In genomic region chr14:116206977-116207376, GRCm38 (mm10) we compare ENCODE assay signal across 9 mouse cellular contexts.
A peak's percentile ranks its signal among the peaks of the same experiment; 100 is the strongest.
DNase-seq lines count a peak whose midpoint lies in the region; TF ChIP-seq lines count a peak whose summit lies in the region.
"Had no signal": no experiment of that assay in that cellular context is flagged by ENCODE, and none has a peak within 500 bp of the region (broad histone marks: within the 10 kb centered on the region; RNA-seq: fewer than 3 reads in every experiment).

No protein-coding gene starts in this region.

- peak; percentile 23; the same call in 1 of the 2 replicates for TF ChIP-seq CTCF in testis, adult 2 months (IDR thresholded peaks at IDR 0.05; ENCODE audit: control insufficient read depth, insufficient read depth, insufficient replicate concordance, low read depth, low read length)

- H3K4me1 ChIP-seq in limb, embryonic 10.5 days, result peaks cover 20% of the 10 kb centered on the region
- no peaks in the 10 kb centered on the region for H3K4me1 ChIP-seq in testis, adult 2 months (ENCODE audit: control insufficient read depth, insufficient read depth, low read length)

- no peaks in the 10 kb centered on the region for H3K27me3 ChIP-seq in limb, embryonic 10.5 days (ENCODE audit: low read depth, poor library complexity, severe bottlenecking)
- H3K27me3 ChIP-seq in testis, adult 2 months (ENCODE audit: control insufficient read depth, insufficient read depth, low read length), result no peaks in the 10 kb centered on the region

- peak; percentile 7 for DNase-seq in gastrocnemius, postnatal 10 days
- no peak for DNase-seq in gastrocnemius, postnatal 36 days
- peak; percentile 8 for DNase-seq in right cerebral cortex, postnatal 14 days
- DNase-seq in right cerebral cortex, postnatal 36 days (ENCODE audit: low spot score in 2 of 2), result no peak
- peak; percentile 48 for DNase-seq in embryo, embryonic 9.5 days (ENCODE audit: extremely low spot score)
- peak; percentile 43 for DNase-seq in limb, embryonic 10.5 days (ENCODE audit: low spot score)
- DNase-seq in layer of hippocampus, postnatal 14 days (ENCODE audit: low spot score in 2 of 2), result no peak

- no peak overlapping the region for H3K27ac ChIP-seq in limb, embryonic 10.5 days
- H3K27ac ChIP-seq in testis, adult 2 months (ENCODE audit: control insufficient read depth, insufficient read depth, low read depth, low read length), result no peak overlapping the region

- no peak overlapping the region for H3K4me3 ChIP-seq in limb, embryonic 10.5 days
- no peak overlapping the region for H3K4me3 ChIP-seq in testis, adult 2 months (ENCODE audit: control insufficient read depth, low read depth, low read length)
- H3K4me3 ChIP-seq: myocyte had no signal

- no peaks in the 10 kb centered on the region for H3K36me3 ChIP-seq in limb, embryonic 10.5 days
- H3K36me3 ChIP-seq in testis, adult 2 months (ENCODE audit: control insufficient read depth, insufficient read depth, low read length), result no peaks in the 10 kb centered on the region

- no peak for TF ChIP-seq POLR2A in testis, adult 2 months (IDR thresholded peaks at IDR 0.05; ENCODE audit: control insufficient read depth, low read depth, low read length)

- WGBS in limb, embryonic 10.5 days, result 23% methylated on average over 6 of the region's 6 CpGs

- intact Hi-C loops in gastrocnemius, postnatal 36 days (cut with DNase I), result no loop called here

- H3K9me3 ChIP-seq in limb, embryonic 10.5 days (replicated peaks), result no peaks in the 10 kb centered on the region

Comparison
In these comparisons a context has a peak if more than half of its experiments do, and no peak if none do; other contexts are left out.
1. DNase-seq: peak in gastrocnemius, postnatal 10 days (single experiment), right cerebral cortex, postnatal 14 days (single experiment), embryo, embryonic 9.5 days (single experiment) and limb, embryonic 10.5 days (single experiment); none in gastrocnemius, postnatal 36 days (0 of 2), right cerebral cortex, postnatal 36 days (0 of 2) and layer of hippocampus, postnatal 14 days (0 of 2).